Mouse (Mus musculus) MEL (cell line): ENCODE measurements around the gene Ssh2. TPM values are rescaled to one million over a fixed set of nuclear protein-coding genes. Genes with fewer than 3 reads are reported as not detected.

ENCODE experiments used
- DNase-seq: peaks from one replicate; pipeline ENCODE4 v3.0.0; 2011; ENCODE audit warnings: low read depth, low spot score
- H3K27ac ChIP-seq: 2 replicates; pipeline ENCODE4 v1.5.1; 2012; ENCODE audit warnings: low read depth, mild to moderate bottlenecking, control low read depth, low read length, moderate library complexity; ENCODE audit not compliant: control insufficient read depth
- H3K27me3 ChIP-seq, 2 experiments: fragments of 150-350 bp in 1 of 2; sonication (generic) in 1 of 2; 2 replicates each; pipeline ENCODE4 v1.6.1; 2012; ENCODE audit warnings: low read length in 2 of 2, mild to moderate bottlenecking in 2 of 2, improper control_type of control experiment in 1 of 2, moderate library complexity in 1 of 2; ENCODE audit not compliant: insufficient read depth in 2 of 2, control insufficient read depth in 1 of 2
- H3K36me3 ChIP-seq, 2 experiments: 2 replicates each; pipeline ENCODE4 v1.6.1; 2012 to 2014; ENCODE audit warnings: low read length in 2 of 2, improper control_type of control experiment in 1 of 2, inconsistent platforms in 1 of 2, mild to moderate bottlenecking in 1 of 2; ENCODE audit not compliant: insufficient read depth in 2 of 2, control insufficient read depth in 1 of 2
- H3K4me1 ChIP-seq, 2 experiments: fragments of 150-350 bp in 1 of 2; sonication (generic) in 1 of 2; 2 replicates each; pipeline ENCODE4 v1.6.1; 2012; ENCODE audit warnings: low read length in 2 of 2, improper control_type of control experiment in 1 of 2, mild to moderate bottlenecking in 1 of 2; ENCODE audit not compliant: insufficient read depth in 2 of 2, control insufficient read depth in 1 of 2
- H3K4me3 ChIP-seq, 2 experiments: fragments of 150-350 bp in 1 of 2; sonication (generic) in 1 of 2; 2 replicates each; pipeline ENCODE4 v1.5.1; 2012; ENCODE audit warnings: low read depth in 2 of 2, low read length in 2 of 2, mild to moderate bottlenecking in 2 of 2, moderate library complexity in 2 of 2, control low read depth in 1 of 2, improper control_type of control experiment in 1 of 2; ENCODE audit not compliant: control insufficient read depth in 1 of 2, insufficient read depth in 1 of 2
- H3K79me2 ChIP-seq: 2 replicates; pipeline ENCODE4 v1.6.1; 2012; ENCODE audit warnings: mild to moderate bottlenecking, low read length, moderate library complexity; ENCODE audit not compliant: control insufficient read depth, poor library complexity, insufficient read depth
- H3K9ac ChIP-seq: 2 replicates; pipeline ENCODE4 v1.6.1; 2012; ENCODE audit warnings: low read depth, mild to moderate bottlenecking, control low read depth, low read length, moderate library complexity; ENCODE audit not compliant: control insufficient read depth, poor library complexity, severe bottlenecking
- H3K9me3 ChIP-seq: fragments of 150-350 bp; sonication (generic); replicated peaks from 2 replicates; pipeline ENCODE4 v1.6.1; 2012; ENCODE audit warnings: mild to moderate bottlenecking, low read length, improper control_type of control experiment, moderate library complexity; ENCODE audit not compliant: insufficient read depth
- CHD1 ChIP-seq: IDR thresholded peaks from 2 replicates; pipeline ENCODE4 v1.6.1; 2012; ENCODE audit warnings: low read depth, mild to moderate bottlenecking, inconsistent platforms, low read length, improper control_type of control experiment
- CTCF ChIP-seq, 3 experiments: IDR thresholded peaks in 2 of 3; conservative IDR thresholded peaks in 1 of 3; 2 replicates each; pipeline ENCODE4 v1.5.1; 2011 to 2012; ENCODE audit warnings: low read length in 3 of 3, low read depth in 2 of 3, mild to moderate bottlenecking in 2 of 3, improper control_type of control experiment in 1 of 3, inconsistent platforms in 1 of 3, mixed read lengths in 1 of 3, moderate library complexity in 1 of 3; ENCODE audit not compliant: control insufficient read depth in 1 of 3, insufficient read depth in 1 of 3, poor library complexity in 1 of 3, severe bottlenecking in 1 of 3
- ELF1 ChIP-seq: IDR thresholded peaks from 2 replicates; pipeline ENCODE4 v1.6.1; 2014; ENCODE audit warnings: low read depth, mild to moderate bottlenecking, inconsistent platforms, low read length, improper control_type of control experiment, moderate library complexity
- EP300 ChIP-seq, 2 experiments: IDR thresholded peaks; 2 replicates each; pipeline ENCODE4 v1.6.1; 2011; ENCODE audit warnings: improper control_type of control experiment in 2 of 2, low read length in 2 of 2, low read depth in 1 of 2, mild to moderate bottlenecking in 1 of 2
- GABPA ChIP-seq: IDR thresholded peaks from 2 replicates; pipeline ENCODE4 v1.6.1; 2012; ENCODE audit warnings: low read depth, mild to moderate bottlenecking, inconsistent platforms, low read length, improper control_type of control experiment, moderate library complexity
- HCFC1 ChIP-seq: IDR thresholded peaks from 2 replicates; pipeline ENCODE4 v1.6.1; 2012; ENCODE audit warnings: low read depth, mild to moderate bottlenecking, inconsistent platforms, low read length, improper control_type of control experiment, moderate library complexity
- JUND ChIP-seq: IDR thresholded peaks from 2 replicates; pipeline ENCODE4 v1.6.1; 2011; ENCODE audit warnings: low read depth, mild to moderate bottlenecking, improper control_type of control experiment, low read length
- KAT2A ChIP-seq: conservative IDR thresholded peaks from 2 replicates; pipeline ENCODE4 v1.6.1; 2012; ENCODE audit warnings: low read depth, low read length, improper control_type of control experiment, inconsistent platforms
- MAFK ChIP-seq: IDR thresholded peaks from 2 replicates; pipeline ENCODE4 v1.6.1; 2011; ENCODE audit warnings: low read depth, mild to moderate bottlenecking, low read length, improper control_type of control experiment, borderline replicate concordance
- MAZ ChIP-seq: IDR thresholded peaks from 2 replicates; pipeline ENCODE4 v1.6.1; 2012; ENCODE audit warnings: low read depth, mild to moderate bottlenecking, inconsistent platforms, low read length, improper control_type of control experiment
- MEF2A ChIP-seq: IDR thresholded peaks from 2 replicates; pipeline ENCODE4 v1.6.1; 2014; ENCODE audit warnings: low read depth, mild to moderate bottlenecking, inconsistent platforms, low read length, improper control_type of control experiment; ENCODE audit not compliant: poor library complexity, insufficient replicate concordance, severe bottlenecking; ENCODE audit errors: extremely low read depth
- MXI1 ChIP-seq: IDR thresholded peaks from 2 replicates; pipeline ENCODE4 v1.6.1; 2011; ENCODE audit warnings: mild to moderate bottlenecking, low read depth, low read length, improper control_type of control experiment
- MYB ChIP-seq: IDR thresholded peaks from 2 replicates; pipeline ENCODE4 v1.6.1; 2011; ENCODE audit warnings: mild to moderate bottlenecking, low read depth, low read length, improper control_type of control experiment
- MYC ChIP-seq: IDR thresholded peaks from 2 replicates; pipeline ENCODE4 v1.6.1; 2011; ENCODE audit warnings: low read depth, mild to moderate bottlenecking, low read length, improper control_type of control experiment, moderate library complexity
- NRF1 ChIP-seq: IDR thresholded peaks from 2 replicates; pipeline ENCODE4 v1.6.1; 2014; ENCODE audit warnings: low read depth, mild to moderate bottlenecking, inconsistent platforms, low read length, improper control_type of control experiment, moderate library complexity; ENCODE audit not compliant: poor library complexity, insufficient read depth, severe bottlenecking
- POLR2A ChIP-seq, 2 experiments: IDR thresholded peaks; 2 replicates each; pipeline ENCODE4 v1.6.1; 2011 to 2012; ENCODE audit warnings: low read length in 2 of 2, mild to moderate bottlenecking in 2 of 2, control low read depth in 1 of 2, improper control_type of control experiment in 1 of 2, low read depth in 1 of 2, moderate library complexity in 1 of 2; ENCODE audit not compliant: control insufficient read depth in 1 of 2, insufficient read depth in 1 of 2, poor library complexity in 1 of 2
- POLR2AphosphoS5 ChIP-seq: IDR thresholded peaks from 2 replicates; pipeline ENCODE4 v1.6.1; 2012; ENCODE audit warnings: low read depth, borderline replicate concordance, mild to moderate bottlenecking, inconsistent platforms, low read length, moderate library complexity, mixed read lengths
- RCOR1 ChIP-seq: IDR thresholded peaks from 2 replicates; pipeline ENCODE4 v1.6.1; 2012; ENCODE audit warnings: low read depth, mild to moderate bottlenecking, inconsistent platforms, low read length, improper control_type of control experiment
- SIN3A ChIP-seq: IDR thresholded peaks from 2 replicates; pipeline ENCODE4 v1.6.1; 2012; ENCODE audit warnings: low read length, improper control_type of control experiment, inconsistent platforms
- SMC3 ChIP-seq: IDR thresholded peaks from 2 replicates; pipeline ENCODE4 v1.6.1; 2011; ENCODE audit warnings: low read depth, low read length, improper control_type of control experiment
- TBP ChIP-seq: IDR thresholded peaks from 2 replicates; pipeline ENCODE4 v1.8.0; 2011; ENCODE audit warnings: low read depth, low read length, improper control_type of control experiment
- TCF12 ChIP-seq: IDR thresholded peaks from 2 replicates; pipeline ENCODE4 v1.6.1; 2014; ENCODE audit warnings: low read depth, mild to moderate bottlenecking, inconsistent platforms, low read length, improper control_type of control experiment, moderate library complexity
- USF2 ChIP-seq, 2 experiments: IDR thresholded peaks; 2 replicates each; pipeline ENCODE4 v1.6.1; 2011 to 2012; ENCODE audit warnings: improper control_type of control experiment in 2 of 2, low read length in 2 of 2, borderline replicate concordance in 1 of 2, inconsistent platforms in 1 of 2, low read depth in 1 of 2, mild to moderate bottlenecking in 1 of 2; ENCODE audit not compliant: insufficient read depth in 1 of 2
- ZNF384 ChIP-seq: IDR thresholded peaks from 2 replicates; pipeline ENCODE4 v1.6.1; 2012; ENCODE audit warnings: low read depth, mild to moderate bottlenecking, inconsistent platforms, low read length, improper control_type of control experiment
- polyA plus RNA-seq, 2 experiments: library from polyadenylated mRNA; stranded (reverse) in 1 of 2; unstranded in 1 of 2; fragments of >175 nt in 1 of 2; fragments of >200 nt in 1 of 2; gene quantifications; 2 replicates each; pipeline versions ENCODE4 v1.2.1 to v1.2.4; 2012; ENCODE audit warnings: low replicate concordance in 2 of 2, low read depth in 1 of 2; ENCODE audit not compliant: insufficient read length in 2 of 2, insufficient read depth in 1 of 2, missing spikeins in 1 of 2
- total RNA-seq: library from RNA; depleted of rRNA; stranded (reverse); fragments of 300-350 nt; gene quantifications from 2 replicates; pipeline ENCODE4 v1.2.3, GENCODE M21; 2012

The Ssh2 gene
- total and polyA plus RNA-seq, 3 experiments, result 6.3 to 29.2 (median 16.5) TPM

DNA sequence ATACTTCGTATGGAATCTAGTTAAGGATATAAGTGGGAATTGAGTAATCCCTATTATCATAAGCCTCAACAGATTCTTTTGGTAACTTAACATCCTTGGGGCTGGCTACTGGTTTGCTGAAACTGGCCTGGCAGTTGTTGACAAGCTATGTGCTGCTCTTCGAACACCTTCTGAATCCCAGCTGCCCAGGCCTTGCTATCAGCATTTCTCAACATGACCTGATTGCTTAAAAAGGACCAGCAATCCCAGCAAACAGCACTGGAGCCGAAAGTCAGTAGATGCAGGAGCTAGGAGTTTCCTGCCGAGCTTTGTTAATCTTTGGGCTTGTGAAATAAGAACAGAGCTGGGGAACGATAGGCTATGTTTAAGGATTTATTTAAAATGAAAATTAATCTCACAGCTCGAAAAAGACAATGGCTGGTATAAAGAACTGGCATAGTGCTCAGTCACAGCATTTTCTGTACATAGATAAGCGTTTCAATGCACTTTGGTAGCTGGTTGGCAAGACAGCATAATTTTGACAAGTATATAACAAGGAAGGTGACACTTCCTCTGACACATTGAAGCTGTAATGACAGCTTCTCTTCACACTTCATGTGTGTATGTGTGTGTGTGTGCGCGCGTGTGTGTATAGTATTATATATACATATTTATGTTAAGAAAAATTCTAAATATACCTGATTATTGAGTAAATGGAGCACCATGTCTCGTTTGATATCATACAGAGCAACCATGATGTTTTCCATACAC is 20.6 kb upstream of the Ssh2 start:
- Histone ChIP-seq H3K4me1 (peaks cover 7 to 21% of the 10 kb centered on the region in 2 experiments), H3K9me3 (no peaks in the 10 kb centered on the region), H3K27me3 (no peaks in the 10 kb centered on the region), H3K79me2 (no peaks in the 10 kb centered on the region), H3K9ac (no peak overlapping the region), H3K4me3 (no peak overlapping the region), H3K36me3 (peaks cover 0 to 26% of the 10 kb centered on the region in 2 experiments; a peak in 2 of 4 replicates), H3K27ac (no peak overlapping the region)
- TF ChIP-seq ZNF384, result no peak
- no peak for TF ChIP-seq MEF2A
- TF ChIP-seq MXI1, result no peak
- no peak for TF ChIP-seq JUND
- no peak for TF ChIP-seq RCOR1
- TF ChIP-seq ELF1, result no peak
- no peak for TF ChIP-seq NRF1
- no peak for TF ChIP-seq USF2 (IDR thresholded peaks at IDR 0.05; ENCODE audit: borderline replicate concordance in 1 of 2, insufficient read depth in 1 of 2, low read depth in 1 of 2, low read length in 2 of 2)
- TF ChIP-seq MYB, result no peak
- TF ChIP-seq TBP, result no peak
- TF ChIP-seq POLR2AphosphoS5, result no peak
- no peak for TF ChIP-seq TCF12
- no peak for DNase-seq

DNA sequence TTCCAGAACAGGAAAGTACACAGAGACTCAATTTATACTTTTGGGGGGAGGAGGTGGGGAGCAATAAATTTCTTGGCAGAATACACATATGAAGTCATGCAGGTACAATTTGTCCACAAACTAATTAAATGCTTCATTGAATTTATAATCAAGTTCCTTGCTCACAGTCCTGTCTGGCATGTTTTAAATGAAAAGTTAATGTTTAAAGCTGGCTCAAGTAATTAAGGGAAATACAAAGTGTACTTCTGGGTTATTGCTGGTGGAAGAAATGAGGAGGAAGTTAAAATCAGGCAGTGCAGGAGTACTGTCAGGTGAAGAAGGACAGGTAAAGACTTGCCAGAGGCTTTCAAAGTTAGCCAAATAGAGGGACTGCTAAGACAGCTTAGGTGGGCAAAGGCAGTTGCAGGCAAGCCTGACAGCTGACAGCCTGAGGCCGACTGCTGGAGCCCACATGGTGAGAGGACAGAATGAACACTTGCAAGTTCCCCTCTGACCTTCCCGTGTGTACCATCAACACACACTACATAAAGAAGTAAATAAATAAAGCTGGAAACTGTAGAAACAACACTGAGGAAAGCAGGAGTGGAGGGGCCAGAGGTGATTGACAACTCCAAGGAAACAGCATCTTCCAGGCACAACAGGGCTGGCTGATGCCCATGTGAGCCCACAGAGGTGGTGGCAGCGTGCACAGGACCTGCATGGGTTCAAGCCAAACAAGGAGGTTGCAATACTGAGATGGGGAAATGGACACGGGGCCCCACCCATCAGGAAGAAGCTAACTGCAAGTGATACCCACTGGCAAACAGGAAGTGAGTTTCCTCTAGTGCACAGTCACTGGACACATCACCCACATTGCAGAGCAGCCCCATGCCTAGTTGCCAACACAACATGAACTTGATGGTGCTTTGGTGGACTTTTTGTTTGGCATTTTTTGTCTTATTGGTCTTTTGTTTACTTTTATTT is 19.6 kb upstream of the Ssh2 start:
- Histone ChIP-seq H3K36me3 (peaks cover 0 to 31% of the 10 kb centered on the region in 2 experiments; a peak in 2 of 4 replicates), H3K9me3 (no peaks in the 10 kb centered on the region), H3K79me2 (no peaks in the 10 kb centered on the region), H3K4me1 (peaks cover 8 to 26% of the 10 kb centered on the region in 2 experiments), H3K27ac (no peak overlapping the region), H3K27me3 (no peaks in the 10 kb centered on the region), H3K9ac (no peak overlapping the region), H3K4me3 (no peak overlapping the region)
- no peak for TF ChIP-seq CTCF (IDR thresholded peaks at IDR 0.05 in 2 of 3, conservative IDR thresholded peaks at IDR 0.05 in 1 of 3; ENCODE audit: control insufficient read depth in 1 of 3, insufficient read depth in 1 of 3, low read depth in 2 of 3, low read length in 3 of 3, poor library complexity in 1 of 3, severe bottlenecking in 1 of 3)
- no peak for TF ChIP-seq CHD1
- no peak for TF ChIP-seq SMC3
- no peak for TF ChIP-seq POLR2A (IDR thresholded peaks at IDR 0.05; ENCODE audit: control insufficient read depth in 1 of 2, insufficient read depth in 1 of 2, low read depth in 1 of 2, low read length in 2 of 2, poor library complexity in 1 of 2)
- TF ChIP-seq SIN3A, result 0 out of 2 replicates have a peak, but pooled peaks have one; percentile 32
- no peak for TF ChIP-seq GABPA
- peak; percentile 68 for TF ChIP-seq ELF1
- TF ChIP-seq HCFC1, result no peak
- no peak for TF ChIP-seq TCF12
- no peak for TF ChIP-seq MXI1
- no peak for TF ChIP-seq MAFK
- peak; percentile 43 to 58; a peak in 3 of 4 replicates for TF ChIP-seq EP300 (IDR thresholded peaks at IDR 0.05; ENCODE audit: low read depth in 1 of 2, low read length in 2 of 2)
- TF ChIP-seq TBP, result no peak
- TF ChIP-seq MAZ, result 0 out of 2 replicates have a peak, but pooled peaks have one; percentile 21
- no peak for TF ChIP-seq KAT2A
- TF ChIP-seq MYC, result 0 out of 2 replicates have a peak, but pooled peaks have one; percentile 53
- TF ChIP-seq MEF2A, result no peak
- DNase-seq, result peak; percentile 75
